Mouse (Mus musculus): Measurements from ENCODE around the gene Six1.
A peak's percentile ranks its signal among the peaks of the same experiment; 100 is the strongest.

Six1 gene

GRCm38 (mm10) chr12:73049520-73050225 is 4.0 kb downstream of the Six1 start:
- DNase-seq (ENCODE audit: low read depth, low spot score): no peak

GRCm38 (mm10) chr12:73048537-73048936 is 5.2 kb downstream of the Six1 start:
- no peak for DNase-seq (ENCODE audit: low read depth, low spot score)

GRCm38 (mm10) chr12:73047576-73047975 is 6.1 kb downstream of the Six1 start:
- DNase-seq (ENCODE audit: low read depth, low spot score): no peak

GRCm38 (mm10) chr12:73046607-73047180 is 7.0 kb downstream of the Six1 start:
- DNase-seq (ENCODE audit: low read depth, low spot score): peak; percentile 77

- DNase-seq (ENCODE audit: low read depth, low spot score): no peak
Observed at GRCm38 (mm10) chr12:73045724-73046606, 7.7 kb downstream of the Six1 start.

GRCm38 (mm10) chr12:73045046-73045723 is 8.5 kb downstream of the Six1 start:
- DNase-seq (ENCODE audit: low read depth, low spot score): no peak

GRCm38 (mm10) chr12:73044221-73045045 is 9.3 kb downstream of the Six1 start:
- DNase-seq (ENCODE audit: low read depth, low spot score): no peak

GRCm38 (mm10) chr12:73043396-73044167 is 10.1 kb downstream of the Six1 start:
- no peak for DNase-seq (ENCODE audit: low read depth, low spot score)

GRCm38 (mm10) chr12:73042903-73043302 is 10.8 kb downstream of the Six1 start:
- no peak for DNase-seq (ENCODE audit: low read depth, low spot score)

- DNase-seq (ENCODE audit: low read depth, low spot score): no peak
Observed at GRCm38 (mm10) chr12:73042406-73042805, 11.3 kb downstream of the Six1 start.

GRCm38 (mm10) chr12:73041256-73041630 is 12.4 kb downstream of the Six1 start:
- no peak for DNase-seq (ENCODE audit: low read depth, low spot score)

- no peak for DNase-seq (ENCODE audit: low read depth, low spot score)
Observed at GRCm38 (mm10) chr12:73040563-73041255, 13.0 kb downstream of the Six1 start.

- no peak for DNase-seq (ENCODE audit: low read depth, low spot score)
Observed at GRCm38 (mm10) chr12:73039939-73040562, 13.6 kb downstream of the Six1 start.

- DNase-seq (ENCODE audit: low read depth, low spot score): no peak
Observed at GRCm38 (mm10) chr12:73038992-73039938, 14.4 kb downstream of the Six1 start.

- DNase-seq (ENCODE audit: low read depth, low spot score): no peak
Observed at GRCm38 (mm10) chr12:73038441-73038991, 15.2 kb downstream of the Six1 start.

GRCm38 (mm10) chr12:73037385-73038160 is 16.1 kb downstream of the Six1 start:
- no peak for DNase-seq (ENCODE audit: low read depth, low spot score)
